Mouse (Mus musculus): ENCODE measurements around the gene Spag9. TPM values are rescaled to one million over a fixed set of nuclear protein-coding genes. Genes with fewer than 3 reads are reported as not detected.

Spag9 gene
- 69.9 and 71.6 TPM in 2 replicates for polyA plus RNA-seq (2014; fragmentation: Nextera tagmentation; extraction: Ambion mirVana)

- no peaks in the 10 kb centered on the region for H3K27me3 ChIP-seq (replicated peaks; ENCODE audit: control insufficient read depth, insufficient read depth, low read length)
- peak within 1 kb of the TSS; percentile 98 for H3K27ac ChIP-seq (replicated peaks; ENCODE audit: low read depth, low read length)
- no peaks in the 10 kb centered on the region for H3K36me3 ChIP-seq (ENCODE audit: control insufficient read depth, insufficient read depth, low read length)
- peak within 1 kb of the TSS; percentile 91 for H3K4me3 ChIP-seq (ENCODE audit: low read depth, low read length)
- H3K4me1 ChIP-seq (ENCODE audit: control insufficient read depth, insufficient read depth, low read length) = peaks cover 16% of the 10 kb centered on the region
- DNase-seq (ENCODE audit: low spot score) (peak; percentile 97), ATAC-seq (ENCODE audit: low read depth) (peak; percentile 94)
- no peaks in the 10 kb centered on the region for H3K9me3 ChIP-seq (ENCODE audit: control insufficient read depth, low read length)
- H3K9ac ChIP-seq (ENCODE audit: low read depth, low read length) = peak within 1 kb of the TSS; percentile 95
- H3K4me2 ChIP-seq (ENCODE audit: low read depth, low read length) = peak within 1 kb of the TSS; percentile 83
- 0% methylated on average over 11 of the region's 70 CpGs for WGBS
These were observed at the start of gene Spag9 for GRCm38 (mm10) chr11:93995720-93996305. Gene Spag9 (plus strand): TSS chr11:93996091.

- Histone ChIP-seq H3K4me2 (ENCODE audit: low read depth, low read length) (no peak overlapping the region), H3K27ac (replicated peaks; ENCODE audit: low read depth, low read length) (no peak overlapping the region), H3K4me1 (ENCODE audit: control insufficient read depth, insufficient read depth, low read length) (peaks cover 10% of the 10 kb centered on the region), H3K36me3 (ENCODE audit: control insufficient read depth, insufficient read depth, low read length) (peaks cover 71% of the 10 kb centered on the region), H3K9ac (ENCODE audit: low read depth, low read length) (no peak overlapping the region), H3K4me3 (ENCODE audit: low read depth, low read length) (no peak overlapping the region), H3K9me3 (ENCODE audit: control insufficient read depth, low read length) (no peaks in the 10 kb centered on the region), H3K27me3 (replicated peaks; ENCODE audit: control insufficient read depth, insufficient read depth, low read length) (no peaks in the 10 kb centered on the region)
- ATAC-seq (ENCODE audit: low read depth) = no peak
- WGBS = 88% methylated on average over 9 of the region's 9 CpGs
- no peak for DNase-seq (ENCODE audit: low spot score)
These were observed 46.9 kb upstream of the Spag9 start for GRCm38 (mm10) chr11:93948887-93949567.

DNA sequence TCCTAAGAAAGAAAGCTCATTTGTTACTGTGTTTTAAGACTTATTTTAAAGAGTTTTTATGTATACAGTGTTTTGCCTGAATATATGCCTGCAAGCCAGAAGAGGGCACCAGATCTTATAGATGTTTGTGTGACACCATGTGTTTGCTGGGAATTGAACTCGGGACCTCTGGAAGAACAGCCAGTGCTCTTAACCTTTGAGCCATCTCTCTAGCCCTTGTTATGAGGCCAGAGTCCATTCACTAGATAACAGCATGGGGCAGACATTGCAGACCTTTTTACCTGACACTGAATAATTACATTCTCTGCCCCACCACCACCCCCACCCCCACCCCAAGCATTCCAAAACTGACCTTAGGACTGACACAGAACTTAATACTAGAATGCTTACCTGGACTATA is 45.8 kb upstream of the Spag9 start:
- peaks cover 13% of the 10 kb centered on the region for H3K4me1 ChIP-seq (ENCODE audit: control insufficient read depth, insufficient read depth, low read length)
- DNase-seq (ENCODE audit: low spot score) (no peak), ATAC-seq (ENCODE audit: low read depth) (no peak)
- H3K27me3 ChIP-seq (replicated peaks; ENCODE audit: control insufficient read depth, insufficient read depth, low read length) = no peaks in the 10 kb centered on the region
- peaks cover 63% of the 10 kb centered on the region for H3K36me3 ChIP-seq (ENCODE audit: control insufficient read depth, insufficient read depth, low read length)
- WGBS = 91% methylated on average over 1 of the region's 1 CpGs
- H3K4me3 ChIP-seq (ENCODE audit: low read depth, low read length) = no peak overlapping the region
- no peak overlapping the region for H3K9ac ChIP-seq (ENCODE audit: low read depth, low read length)
- H3K9me3 ChIP-seq (ENCODE audit: control insufficient read depth, low read length) = no peaks in the 10 kb centered on the region
- H3K27ac ChIP-seq (replicated peaks; ENCODE audit: low read depth, low read length) = no peak overlapping the region
- no peak overlapping the region for H3K4me2 ChIP-seq (ENCODE audit: low read depth, low read length)

DNA sequence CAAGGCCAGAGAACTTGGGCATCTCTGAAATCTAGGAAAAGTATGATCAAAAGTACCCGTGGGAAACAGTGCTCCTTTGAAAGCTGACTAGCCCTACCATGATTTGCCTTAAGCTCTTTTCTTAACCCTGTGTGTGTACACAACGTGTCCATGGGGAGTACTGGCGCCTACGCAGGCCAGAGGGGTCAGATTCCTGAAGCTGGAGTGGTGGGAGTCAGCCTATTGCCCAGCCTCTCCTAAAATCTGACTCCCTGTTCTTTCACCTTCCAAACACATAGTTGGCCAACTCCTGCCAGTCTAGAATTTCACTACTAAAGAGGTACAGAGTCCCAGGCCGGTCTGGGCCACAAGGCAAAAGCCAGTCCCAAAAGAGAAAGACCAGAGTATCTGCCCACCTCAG is 43.5 kb upstream of the Spag9 start:
- H3K4me1 ChIP-seq (ENCODE audit: control insufficient read depth, insufficient read depth, low read length) = peaks cover 17% of the 10 kb centered on the region
- 0 out of 2 replicates have a peak overlapping the region, but pooled peaks have one; percentile 7 for H3K4me2 ChIP-seq (ENCODE audit: low read depth, low read length)
- H3K27ac ChIP-seq (replicated peaks; ENCODE audit: low read depth, low read length) = no peak overlapping the region
- H3K9me3 ChIP-seq (ENCODE audit: control insufficient read depth, low read length) = no peaks in the 10 kb centered on the region
- no peak overlapping the region for H3K4me3 ChIP-seq (ENCODE audit: low read depth, low read length)
- H3K9ac ChIP-seq (ENCODE audit: low read depth, low read length) = no peak overlapping the region
- no peaks in the 10 kb centered on the region for H3K27me3 ChIP-seq (replicated peaks; ENCODE audit: control insufficient read depth, insufficient read depth, low read length)
- H3K36me3 ChIP-seq (ENCODE audit: control insufficient read depth, insufficient read depth, low read length) = peaks cover 54% of the 10 kb centered on the region
- DNase-seq (ENCODE audit: low spot score) = no peak
- WGBS = 44% methylated on average over 5 of the region's 5 CpGs
- ATAC-seq (ENCODE audit: low read depth) = no peak

DNA sequence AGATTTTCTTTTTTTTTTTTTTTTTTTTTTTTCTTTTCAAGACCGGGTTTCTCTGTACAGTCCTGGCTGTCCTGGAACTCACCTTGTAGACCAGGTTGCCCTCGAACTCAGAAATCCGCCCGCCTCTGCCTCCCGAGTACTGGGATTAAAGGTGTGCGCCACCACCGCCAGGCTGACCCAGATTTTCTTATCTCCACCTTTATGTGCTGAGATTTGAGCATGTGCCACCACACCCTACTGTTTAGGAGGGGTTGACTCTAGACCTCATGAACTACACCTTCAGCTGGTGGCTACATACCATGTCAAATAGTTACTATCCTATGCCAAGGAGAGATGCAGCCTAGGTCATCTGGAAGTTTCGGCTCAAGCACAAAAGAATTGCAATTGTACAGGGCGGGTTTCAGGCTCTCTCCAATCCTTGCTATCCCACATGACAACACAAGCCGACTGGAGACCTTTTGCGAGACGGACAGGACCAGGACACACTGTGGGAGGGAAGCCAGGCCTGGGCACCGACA is 41.1 kb upstream of the Spag9 start:
- Histone ChIP-seq H3K4me3 (ENCODE audit: low read depth, low read length) (peak overlapping the region; percentile 55), H3K9me3 (ENCODE audit: control insufficient read depth, low read length) (no peaks in the 10 kb centered on the region), H3K27ac (replicated peaks; ENCODE audit: low read depth, low read length) (peak overlapping the region; percentile 89; the same call in 1 of the 2 replicates), H3K9ac (ENCODE audit: low read depth, low read length) (peak overlapping the region; percentile 67), H3K4me1 (ENCODE audit: control insufficient read depth, insufficient read depth, low read length) (peaks cover 17% of the 10 kb centered on the region), H3K4me2 (ENCODE audit: low read depth, low read length) (peak overlapping the region; percentile 76), H3K27me3 (replicated peaks; ENCODE audit: control insufficient read depth, insufficient read depth, low read length) (no peaks in the 10 kb centered on the region), H3K36me3 (ENCODE audit: control insufficient read depth, insufficient read depth, low read length) (peaks cover 62% of the 10 kb centered on the region)
- DNase-seq (ENCODE audit: low spot score) (no peak), ATAC-seq (ENCODE audit: low read depth) (no peak)
- WGBS = 40% methylated on average over 13 of the region's 13 CpGs

DNA sequence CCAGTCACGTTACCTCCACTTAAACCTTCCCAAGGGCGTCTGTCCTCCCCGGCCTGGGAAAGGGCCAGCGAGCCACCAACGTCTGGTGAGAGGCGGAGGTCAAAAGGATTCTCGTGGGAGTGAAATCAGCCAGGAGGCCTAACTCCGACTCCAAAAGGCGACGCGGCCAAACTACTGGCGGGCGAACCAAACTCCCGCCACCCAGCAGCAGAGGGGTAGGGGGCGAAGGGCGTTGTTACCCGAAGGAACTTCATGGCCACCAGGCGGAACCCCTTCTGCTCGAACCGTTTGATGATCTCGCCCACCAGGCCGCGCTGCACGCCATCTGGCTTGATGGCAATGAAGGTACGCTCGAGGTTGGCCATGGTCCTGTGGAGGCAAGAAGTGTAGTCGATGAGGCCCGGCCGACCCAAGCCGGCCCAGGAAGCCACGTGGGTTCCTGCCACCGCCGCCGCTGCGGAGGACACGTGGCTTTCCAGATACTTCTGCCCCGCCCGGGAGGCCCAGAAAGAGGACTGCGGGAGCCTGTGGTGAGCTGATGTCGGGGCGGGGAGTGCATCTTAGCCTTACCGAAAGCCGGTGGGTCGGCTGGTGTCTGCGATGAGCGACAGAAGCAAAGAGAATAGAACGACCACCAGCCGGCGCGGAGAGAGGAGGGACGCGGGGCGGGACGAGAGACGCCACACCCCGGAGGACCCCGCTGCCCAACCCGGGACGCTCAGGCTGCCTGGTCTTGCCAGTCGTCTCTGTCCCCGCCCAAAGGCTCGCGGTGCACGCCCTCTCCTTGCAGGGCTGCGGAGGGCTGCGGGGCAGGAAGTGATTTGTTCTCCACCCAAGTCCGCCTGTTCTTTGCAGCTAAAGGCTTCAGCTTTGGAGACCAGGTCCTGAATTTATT is 40.4 kb upstream of the Spag9 start:
- Histone ChIP-seq H3K9ac (ENCODE audit: low read depth, low read length) (peak overlapping the region; percentile 67), H3K27ac (replicated peaks; ENCODE audit: low read depth, low read length) (peak overlapping the region; percentile 89), H3K4me1 (ENCODE audit: control insufficient read depth, insufficient read depth, low read length) (peaks cover 17% of the 10 kb centered on the region), H3K9me3 (ENCODE audit: control insufficient read depth, low read length) (no peaks in the 10 kb centered on the region), H3K4me2 (ENCODE audit: low read depth, low read length) (peak overlapping the region; percentile 76), H3K4me3 (ENCODE audit: low read depth, low read length) (peak overlapping the region; percentile 55), H3K27me3 (replicated peaks; ENCODE audit: control insufficient read depth, insufficient read depth, low read length) (no peaks in the 10 kb centered on the region), H3K36me3 (ENCODE audit: control insufficient read depth, insufficient read depth, low read length) (peaks cover 60% of the 10 kb centered on the region)
- WGBS = 0% methylated on average over 44 of the region's 67 CpGs
- ATAC-seq (ENCODE audit: low read depth) = peak; percentile 98
- peak; percentile 97 for DNase-seq (ENCODE audit: low spot score)

DNA sequence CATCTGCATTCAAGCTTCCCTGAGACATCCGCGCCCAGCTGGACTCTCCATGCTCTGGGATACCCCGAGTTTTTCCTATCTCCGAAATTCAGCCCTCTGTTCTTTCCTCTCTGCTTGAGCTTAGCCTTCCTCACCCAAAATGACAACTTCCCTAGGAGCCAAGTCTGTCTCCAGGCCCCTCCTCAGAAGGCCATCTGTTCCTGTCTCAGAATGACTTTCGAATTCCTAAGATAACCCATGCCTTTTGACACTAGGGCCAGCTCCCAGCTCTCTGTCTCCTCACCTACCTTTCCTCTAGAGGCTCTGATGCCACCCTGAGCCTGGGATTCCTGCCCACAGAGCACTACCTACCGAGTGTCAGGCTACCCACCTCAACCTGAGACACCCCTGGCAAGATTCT is 39.7 kb upstream of the Spag9 start, which contains the start of gene Nme2:
Gene Nme2, minus strand, starts transcription at position 101 of the 400 bp plus-strand sequence.
- no peaks in the 10 kb centered on the region for H3K9me3 ChIP-seq (ENCODE audit: control insufficient read depth, low read length)
- peaks cover 59% of the 10 kb centered on the region for H3K36me3 ChIP-seq (ENCODE audit: control insufficient read depth, insufficient read depth, low read length)
- DNase-seq (ENCODE audit: low spot score) (no peak), ATAC-seq (ENCODE audit: low read depth) (peak; percentile 13)
- H3K4me1 ChIP-seq (ENCODE audit: control insufficient read depth, insufficient read depth, low read length) = peaks cover 17% of the 10 kb centered on the region
- H3K27me3 ChIP-seq (replicated peaks; ENCODE audit: control insufficient read depth, insufficient read depth, low read length) = no peaks in the 10 kb centered on the region
- H3K4me3 ChIP-seq (ENCODE audit: low read depth, low read length) = peak within 1 kb of the TSS; percentile 55
- H3K27ac ChIP-seq (replicated peaks; ENCODE audit: low read depth, low read length) = peak within 1 kb of the TSS; percentile 89
- H3K9ac ChIP-seq (ENCODE audit: low read depth, low read length) = peak within 1 kb of the TSS; percentile 67
- H3K4me2 ChIP-seq (ENCODE audit: low read depth, low read length) = peak within 1 kb of the TSS; percentile 76
- 2% methylated on average over 6 of the region's 6 CpGs for WGBS

- Histone ChIP-seq H3K36me3 (ENCODE audit: control insufficient read depth, insufficient read depth, low read length) (peaks cover 57% of the 10 kb centered on the region), H3K27ac (replicated peaks; ENCODE audit: low read depth, low read length) (no peak overlapping the region), H3K27me3 (replicated peaks; ENCODE audit: control insufficient read depth, insufficient read depth, low read length) (no peaks in the 10 kb centered on the region), H3K4me2 (ENCODE audit: low read depth, low read length) (no peak overlapping the region), H3K4me1 (ENCODE audit: control insufficient read depth, insufficient read depth, low read length) (peaks cover 17% of the 10 kb centered on the region), H3K4me3 (ENCODE audit: low read depth, low read length) (no peak overlapping the region), H3K9ac (ENCODE audit: low read depth, low read length) (0 out of 2 replicates have a peak overlapping the region, but pooled peaks have one; percentile 67), H3K9me3 (ENCODE audit: control insufficient read depth, low read length) (no peaks in the 10 kb centered on the region)
- WGBS = 90% methylated on average over 2 of the region's 2 CpGs
- no peak for ATAC-seq (ENCODE audit: low read depth)
- no peak for DNase-seq (ENCODE audit: low spot score)
These were observed 38.8 kb upstream of the Spag9 start for GRCm38 (mm10) chr11:93957031-93957555.
